Mouse (Mus musculus) A20 (cell line): ENCODE data around the gene Gm8113.
"Not testable (repeated sequence)": the region's sequence is repeated elsewhere in the genome, so short reads cannot be mapped to it uniquely, and the experiment has no call there.

ENCODE experiments used
- DNase-seq: peaks from one replicate; pipeline ENCODE4 v3.0.0-alpha.2; 2011; ENCODE audit warnings: low read depth, low spot score

Gene Gm8113

DNA sequence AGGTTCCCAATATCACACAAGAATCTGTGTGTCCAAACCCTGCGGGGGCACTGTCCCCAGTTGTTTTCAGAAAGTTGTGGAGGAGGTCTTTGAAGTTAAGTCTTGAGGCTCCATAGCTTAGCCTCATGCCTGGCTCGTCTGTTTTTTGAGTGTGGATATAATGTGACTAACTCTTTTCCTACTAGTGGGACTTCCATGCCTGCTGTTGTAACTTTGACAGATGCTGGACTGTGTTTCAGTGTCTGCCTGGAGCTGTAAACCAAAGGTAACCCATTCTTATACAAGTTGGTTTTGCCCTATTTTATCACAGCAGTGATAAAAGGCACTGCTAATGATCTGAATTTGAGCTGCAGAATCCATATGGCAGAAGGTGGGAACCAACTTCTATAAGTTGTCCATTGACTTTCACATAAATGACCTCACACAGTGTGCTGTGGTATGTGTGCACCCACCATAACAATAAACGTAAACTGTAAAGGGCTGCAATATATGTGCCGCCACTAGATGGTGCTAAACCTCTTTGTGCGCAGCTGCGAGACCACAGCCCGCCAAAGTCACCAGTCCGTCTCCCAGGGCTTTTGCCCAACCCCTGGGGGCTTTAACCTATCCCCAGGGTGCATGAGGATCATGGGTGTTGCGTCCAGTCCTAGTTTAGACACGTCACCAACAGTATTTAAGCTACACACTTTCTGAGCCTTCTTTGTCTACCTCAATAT lies at the start of gene Gm8113:
Gene Gm8113, plus strand, starts transcription at position 703 of the 716 bp plus-strand sequence.
- DNase-seq: not testable (repeated sequence)

DNA sequence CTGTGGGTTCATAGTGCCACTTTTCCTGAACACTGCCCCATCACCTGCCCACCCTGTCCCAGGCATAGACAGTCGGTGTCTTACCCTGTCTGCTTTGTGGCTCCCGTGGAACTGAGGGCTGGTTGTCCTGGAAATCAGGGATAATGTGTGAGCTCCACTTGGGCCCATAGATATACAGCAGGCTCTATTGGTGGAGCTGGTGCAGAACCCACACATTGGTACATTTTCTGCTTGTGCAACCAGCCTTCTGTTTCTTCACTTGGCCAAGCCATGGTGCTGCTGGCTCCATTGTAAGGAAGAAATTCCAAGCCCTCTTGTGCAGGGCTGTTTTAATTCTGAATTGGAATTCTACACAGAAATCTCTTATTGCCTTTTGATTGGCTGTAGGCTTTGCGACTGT lies 49.8 kb upstream of the Gm8113 start, which contains the start of gene Ear1:
Gene Ear1, minus strand, starts transcription at position 101 of the 400 bp plus-strand sequence.
- not testable (repeated sequence) for DNase-seq

DNA sequence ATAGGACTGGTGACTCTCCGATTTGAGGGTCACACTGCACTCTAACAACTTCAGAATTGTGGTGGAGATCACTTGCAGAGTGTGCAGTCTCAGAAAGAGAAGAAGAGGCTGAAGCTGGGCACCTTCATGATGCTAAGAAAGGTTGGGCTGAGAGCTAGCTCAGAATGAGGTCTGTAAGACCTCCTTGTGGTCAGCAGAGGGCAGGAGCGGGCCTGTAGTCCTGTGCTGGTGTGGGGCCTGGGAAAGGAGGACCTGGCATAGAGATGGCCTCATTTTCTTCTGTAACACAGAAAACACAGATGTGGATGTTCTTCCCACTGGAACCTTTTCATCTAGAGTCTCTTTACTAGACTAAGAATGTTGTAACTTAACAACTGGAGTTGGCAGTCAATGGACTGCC lies 47.4 kb upstream of the Gm8113 start:
- DNase-seq: not testable (repeated sequence)

GRCm38 (mm10) chr14:43879966-43880545 lies 45.1 kb upstream of the Gm8113 start:
- DNase-seq: not testable (repeated sequence)

GRCm38 (mm10) chr14:43886235-43886634 lies 39.0 kb upstream of the Gm8113 start:
- not testable (repeated sequence) for DNase-seq

GRCm38 (mm10) chr14:43891288-43891687 lies 33.9 kb upstream of the Gm8113 start:
- not testable (repeated sequence) for DNase-seq

DNA sequence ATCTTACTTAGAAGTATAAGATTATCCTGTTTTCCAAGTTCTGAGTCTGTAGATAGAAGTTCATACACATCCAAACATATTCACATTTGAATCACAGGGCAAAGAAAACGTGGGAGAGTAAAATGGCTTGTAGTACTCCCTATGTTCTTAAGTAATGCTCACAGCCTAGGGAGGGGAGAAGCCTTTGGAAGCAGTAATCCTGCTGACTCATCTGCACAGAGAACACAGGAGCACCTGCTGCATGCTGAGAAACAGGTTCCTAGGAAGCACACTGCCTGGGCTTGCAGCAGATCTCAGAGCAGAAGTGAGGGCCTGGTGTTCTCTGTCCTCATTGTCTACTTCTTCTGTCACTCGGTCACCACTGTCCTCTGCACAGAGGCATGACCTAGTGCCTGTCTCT lies 29.8 kb upstream of the Gm8113 start:
- DNase-seq: not testable (repeated sequence)

DNA sequence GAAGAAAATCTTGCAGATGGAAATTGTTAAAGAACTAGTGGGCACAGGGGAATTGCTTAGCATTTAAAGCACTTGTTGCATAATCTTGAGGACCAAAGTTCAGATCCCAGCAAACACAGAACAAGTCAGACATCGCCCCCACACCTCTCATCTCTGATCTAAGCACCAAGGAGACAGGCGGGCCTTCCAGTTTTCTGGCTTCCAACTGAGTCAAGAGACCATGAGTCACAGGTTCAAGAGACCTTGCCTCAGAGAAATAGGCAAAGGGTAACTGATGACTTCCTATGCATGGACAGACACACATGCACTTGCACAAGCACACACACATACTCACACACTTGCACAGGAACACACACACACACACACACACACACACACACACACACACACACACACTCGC lies 26.6 kb upstream of the Gm8113 start:
- DNase-seq: not testable (repeated sequence)

GRCm38 (mm10) chr14:43918214-43918613 lies 7.0 kb upstream of the Gm8113 start:
- DNase-seq: not testable (repeated sequence)

- not testable (repeated sequence) for DNase-seq
These were observed 1.7 kb upstream of the Gm8113 start, which contains the start of gene Ear10 for GRCm38 (mm10) chr14:43923459-43923858. Ear10 (minus strand) TSS chr14:43923559.

DNA sequence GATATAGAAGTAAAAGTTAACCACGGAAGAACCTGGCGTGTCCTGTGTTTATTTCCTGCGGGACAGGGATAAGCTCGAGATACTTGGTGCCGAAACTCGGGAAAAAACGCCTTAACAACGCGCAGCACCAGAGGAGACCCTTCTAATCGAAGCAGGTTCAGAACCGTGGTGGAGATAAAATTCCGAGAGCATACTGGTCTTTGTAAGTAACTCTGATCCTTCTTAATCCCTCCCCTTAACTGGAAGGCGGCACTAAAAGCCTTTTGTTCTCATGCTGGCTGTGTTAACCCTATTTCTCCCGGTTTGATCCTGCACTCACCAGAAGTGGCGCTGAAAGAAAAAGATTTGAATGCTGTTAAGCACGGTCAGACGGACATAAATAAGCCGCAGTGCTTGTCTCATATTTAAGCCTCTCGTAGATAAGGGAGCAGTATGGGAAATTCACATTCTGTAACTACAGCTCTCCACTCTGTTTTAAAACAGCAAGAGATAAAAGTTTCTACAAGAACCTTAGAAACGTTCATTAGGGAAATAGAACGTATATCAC lies 287 bp downstream of the Gm8113 start:
- DNase-seq: not testable (repeated sequence)

- DNase-seq: not testable (repeated sequence)
These were observed 7.8 kb downstream of the Gm8113 start for GRCm38 (mm10) chr14:43932991-43933390.

GRCm38 (mm10) chr14:43933399-43933798 lies 8.2 kb downstream of the Gm8113 start:
- DNase-seq: not testable (repeated sequence)

DNA sequence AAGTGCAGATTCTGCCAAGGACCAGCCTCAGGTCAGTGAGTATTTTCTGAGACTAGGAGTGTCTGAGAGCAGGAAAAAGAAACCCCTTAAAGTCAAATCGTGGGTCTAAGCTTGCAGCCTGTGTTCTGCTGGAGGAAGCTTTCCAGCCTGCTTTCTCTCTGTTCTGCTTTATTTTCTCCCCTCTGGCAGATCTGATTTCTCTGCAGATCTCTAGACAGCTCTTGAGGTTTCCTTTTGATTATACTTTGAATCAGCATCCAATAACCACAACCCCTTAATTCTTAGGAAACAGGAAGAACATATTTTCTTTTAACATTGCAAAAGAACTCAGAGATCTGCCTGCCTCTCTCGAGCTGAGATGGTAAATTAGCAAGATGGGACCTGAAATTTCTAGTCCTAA lies 28.2 kb downstream of the Gm8113 start:
- not testable (repeated sequence) for DNase-seq

DNA sequence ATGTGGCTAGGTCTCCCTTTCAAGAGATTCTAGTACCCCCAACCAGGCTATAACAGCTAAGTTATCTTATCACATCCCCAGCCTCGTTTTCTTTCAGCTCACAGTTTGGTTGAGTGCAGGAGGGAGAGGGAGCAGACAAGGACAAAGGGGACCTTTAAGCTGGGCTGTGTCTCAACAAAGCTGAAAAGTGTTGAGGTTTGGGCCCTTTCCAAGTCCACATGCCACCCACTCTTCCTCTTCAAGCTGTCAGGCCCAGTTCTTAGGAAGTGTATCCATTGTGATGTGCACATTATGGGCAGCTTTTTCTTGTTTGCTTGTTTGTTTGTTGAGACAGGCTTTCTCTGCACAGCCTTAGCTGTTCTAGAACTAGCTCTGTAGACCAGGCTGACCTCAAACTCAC lies 29.9 kb downstream of the Gm8113 start:
- not testable (repeated sequence) for DNase-seq

- DNase-seq: not testable (repeated sequence)
These were observed 31.6 kb downstream of the Gm8113 start, which contains the start of gene Ang5 for GRCm38 (mm10) chr14:43956769-43957168. Ang5 (plus strand) TSS chr14:43957069.
